Mouse (Mus musculus) limb, embryonic 15.5 days (tissue): ENCODE measurements at regions not wholly inside any gene's neighbourhood (a gene's known extent, or its start where the extent isn't known, plus 50 kb on each side); places are given as distances from the start of the nearest gene placed in this dataset.

ENCODE experiments used
- ATAC-seq: fragments of 200-750 bp; cut with Nextera tagmentation; 2 replicates; pipeline ENCODE4 v1.8.0; 2017; ENCODE audit warnings: low read depth, moderate TSS enrichment; ENCODE audit not compliant: insufficient number of reproducible peaks, low FRiP score, low TSS enrichment
- H3K27ac ChIP-seq: fragments of 300-500 bp; sonication (generic); 2 replicates; pipeline ENCODE4 v1.5.1; 2015; ENCODE audit warnings: moderate library complexity, mild to moderate bottlenecking, inconsistent platforms
- H3K27me3 ChIP-seq: fragments of 300-500 bp; sonication (generic); 2 replicates; pipeline ENCODE4 v1.6.1; 2015; ENCODE audit warnings: inconsistent platforms
- H3K36me3 ChIP-seq: fragments of 300-500 bp; sonication (generic); 2 replicates; pipeline ENCODE4 v1.6.1; 2015; ENCODE audit warnings: inconsistent platforms
- H3K4me1 ChIP-seq: fragments of 300-500 bp; sonication (generic); 2 replicates; pipeline ENCODE4 v1.6.1; 2015; ENCODE audit warnings: inconsistent platforms
- H3K4me2 ChIP-seq: fragments of 300-500 bp; sonication (generic); 2 replicates; pipeline ENCODE4 v1.6.1; 2015; ENCODE audit warnings: mild to moderate bottlenecking, inconsistent platforms
- H3K4me3 ChIP-seq: fragments of 300-500 bp; sonication (generic); 2 replicates; pipeline ENCODE4 v1.5.1; 2015; ENCODE audit warnings: mild to moderate bottlenecking, inconsistent platforms
- H3K9ac ChIP-seq: fragments of 300-500 bp; sonication (generic); 2 replicates; pipeline ENCODE4 v1.6.1; 2015; ENCODE audit warnings: inconsistent platforms
- H3K9me3 ChIP-seq: fragments of 300-500 bp; sonication (generic); 2 replicates; pipeline ENCODE4 v1.6.1; 2016; ENCODE audit warnings: inconsistent platforms
- WGBS: fragments of 180-500 bp; shearing (Covaris S2); methylation state at CpG from one replicate; pipeline ENCODE4 v1.1.7; 2015; 5-methylcytosine and 5-hydroxymethylcytosine counted together

DNA sequence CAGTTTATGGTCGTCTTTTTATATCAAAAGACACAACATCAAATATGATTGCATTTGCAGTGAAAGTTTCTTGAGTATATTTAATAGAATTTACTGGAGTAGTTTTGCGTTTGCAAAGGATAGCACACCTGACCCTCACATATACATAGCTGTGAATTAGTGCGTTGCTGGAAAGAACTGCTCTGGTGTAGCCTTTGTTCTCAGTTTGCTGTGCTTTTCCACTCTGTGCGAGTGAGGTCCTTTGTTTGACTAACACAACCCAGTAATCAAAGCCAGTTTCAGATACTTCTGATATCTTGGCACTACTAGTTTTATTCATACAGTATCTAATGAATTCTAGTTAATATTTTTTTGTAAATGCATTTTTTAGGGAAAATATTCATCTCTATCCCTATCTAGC, 84.7 kb downstream of the Trim52 start:
- Histone ChIP-seq H3K9me3 (no peaks in the 10 kb centered on the region), H3K9ac (no peak overlapping the region), H3K4me2 (no peak overlapping the region), H3K36me3 (no peaks in the 10 kb centered on the region), H3K4me3 (no peak overlapping the region), H3K27ac (no peak overlapping the region), H3K4me1 (no peaks in the 10 kb centered on the region), H3K27me3 (no peaks in the 10 kb centered on the region)
- WGBS, result 76% methylated on average over 4 of the region's 4 CpGs
- no peak for ATAC-seq

DNA sequence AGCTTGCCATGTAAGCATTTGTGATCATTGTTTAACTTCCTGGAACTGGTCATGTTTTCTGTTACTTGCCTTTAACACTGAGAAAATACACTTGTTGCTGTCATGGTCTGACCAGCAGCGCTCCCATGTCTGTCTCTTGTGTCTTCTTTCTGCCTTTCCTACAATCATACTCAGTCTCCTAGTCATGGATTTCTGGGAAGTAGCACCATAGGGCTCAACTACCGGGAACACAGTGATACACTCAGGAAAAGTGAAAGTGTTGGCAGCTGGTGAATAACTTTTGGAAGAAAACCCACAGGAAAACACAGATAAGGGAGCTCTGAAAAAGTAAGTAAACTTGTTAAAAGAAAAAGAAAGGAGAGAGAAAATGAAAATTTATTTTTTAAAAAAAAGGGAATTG, 87.6 kb downstream of the Trim52 start:
- no peaks in the 10 kb centered on the region for H3K36me3 ChIP-seq
- no peak overlapping the region for H3K4me2 ChIP-seq
- no peak overlapping the region for H3K9ac ChIP-seq
- 70% methylated on average over 2 of the region's 2 CpGs for WGBS
- no peaks in the 10 kb centered on the region for H3K9me3 ChIP-seq
- no peak overlapping the region for H3K27ac ChIP-seq
- no peak overlapping the region for H3K4me3 ChIP-seq
- no peaks in the 10 kb centered on the region for H3K27me3 ChIP-seq
- no peaks in the 10 kb centered on the region for H3K4me1 ChIP-seq
- ATAC-seq, result no peak

DNA sequence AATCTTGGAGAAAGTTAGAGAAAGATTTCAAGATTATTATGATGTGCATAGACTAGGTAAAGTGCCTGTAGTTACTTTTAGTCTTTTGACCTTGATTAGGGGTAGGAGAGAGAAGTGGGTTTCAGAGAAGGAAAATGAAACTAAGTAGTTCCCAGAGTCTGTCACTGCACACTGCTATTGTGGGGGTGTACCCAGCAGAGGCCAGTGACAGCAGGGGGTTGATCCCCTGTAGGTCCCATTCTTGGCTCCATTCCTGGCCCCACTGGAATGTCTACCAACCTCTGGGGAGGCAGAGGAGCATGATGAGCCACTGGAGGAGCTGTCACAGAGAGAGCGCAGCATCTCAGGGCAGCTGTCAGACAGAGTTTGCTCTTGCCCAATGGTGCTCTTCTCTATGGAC, 88.1 kb downstream of the Trim52 start:
- Histone ChIP-seq H3K27me3 (no peaks in the 10 kb centered on the region), H3K9ac (no peak overlapping the region), H3K4me2 (no peak overlapping the region), H3K4me1 (no peaks in the 10 kb centered on the region), H3K36me3 (no peaks in the 10 kb centered on the region), H3K4me3 (no peak overlapping the region), H3K27ac (no peak overlapping the region), H3K9me3 (no peaks in the 10 kb centered on the region)
- ATAC-seq, result no peak
- 88% methylated on average over 1 of the region's 1 CpGs for WGBS

DNA sequence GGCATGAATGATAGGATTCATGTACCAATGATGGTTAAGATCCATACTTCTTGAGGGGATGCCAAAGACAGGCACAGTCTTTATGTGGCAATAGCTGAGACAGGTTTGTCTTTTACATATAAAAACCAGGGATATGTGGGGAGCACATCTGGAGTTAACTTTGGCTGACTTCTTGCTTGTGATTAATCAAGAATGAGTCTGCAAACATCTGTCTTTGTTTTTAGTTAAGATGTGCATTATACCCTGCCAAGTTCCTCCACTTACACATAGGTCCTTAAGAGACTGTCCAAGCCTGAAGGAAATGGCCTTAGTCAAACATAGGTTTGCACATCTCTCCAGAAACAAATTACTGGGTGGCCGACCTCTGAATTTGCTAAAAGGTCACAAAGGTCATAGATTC, 91.8 kb downstream of the Trim52 start:
- Histone ChIP-seq H3K36me3 (no peaks in the 10 kb centered on the region), H3K4me2 (no peak overlapping the region), H3K4me1 (no peaks in the 10 kb centered on the region), H3K9ac (no peak overlapping the region), H3K27me3 (no peaks in the 10 kb centered on the region), H3K9me3 (no peaks in the 10 kb centered on the region), H3K4me3 (no peak overlapping the region), H3K27ac (no peak overlapping the region)
- no peak for ATAC-seq
- 36% methylated on average over 1 of the region's 1 CpGs for WGBS

DNA sequence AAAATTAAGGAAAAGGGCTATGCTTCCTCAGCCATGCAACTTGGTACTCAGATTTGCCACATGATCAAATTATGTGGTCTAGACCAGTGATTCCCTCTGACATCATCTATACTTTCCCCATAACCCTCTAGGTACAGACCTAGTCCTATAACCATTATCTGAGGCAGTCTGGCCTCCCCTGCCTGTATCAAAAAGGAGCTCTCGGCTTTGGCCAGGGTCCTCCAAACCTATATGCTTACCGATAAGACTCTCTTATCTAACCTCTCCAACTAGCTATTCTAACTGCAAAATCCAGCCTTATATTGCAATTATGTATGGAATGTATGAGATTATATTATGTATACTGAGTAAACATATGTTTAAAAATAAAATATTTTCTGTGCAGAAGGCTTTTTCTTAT, 93.1 kb downstream of the Trim52 start:
- Histone ChIP-seq H3K9ac (no peak overlapping the region), H3K27ac (no peak overlapping the region), H3K4me1 (no peaks in the 10 kb centered on the region), H3K4me2 (no peak overlapping the region), H3K9me3 (no peaks in the 10 kb centered on the region), H3K36me3 (no peaks in the 10 kb centered on the region), H3K4me3 (no peak overlapping the region), H3K27me3 (no peaks in the 10 kb centered on the region)
- ATAC-seq, result no peak
- WGBS, result 70% methylated on average over 2 of the region's 2 CpGs

DNA sequence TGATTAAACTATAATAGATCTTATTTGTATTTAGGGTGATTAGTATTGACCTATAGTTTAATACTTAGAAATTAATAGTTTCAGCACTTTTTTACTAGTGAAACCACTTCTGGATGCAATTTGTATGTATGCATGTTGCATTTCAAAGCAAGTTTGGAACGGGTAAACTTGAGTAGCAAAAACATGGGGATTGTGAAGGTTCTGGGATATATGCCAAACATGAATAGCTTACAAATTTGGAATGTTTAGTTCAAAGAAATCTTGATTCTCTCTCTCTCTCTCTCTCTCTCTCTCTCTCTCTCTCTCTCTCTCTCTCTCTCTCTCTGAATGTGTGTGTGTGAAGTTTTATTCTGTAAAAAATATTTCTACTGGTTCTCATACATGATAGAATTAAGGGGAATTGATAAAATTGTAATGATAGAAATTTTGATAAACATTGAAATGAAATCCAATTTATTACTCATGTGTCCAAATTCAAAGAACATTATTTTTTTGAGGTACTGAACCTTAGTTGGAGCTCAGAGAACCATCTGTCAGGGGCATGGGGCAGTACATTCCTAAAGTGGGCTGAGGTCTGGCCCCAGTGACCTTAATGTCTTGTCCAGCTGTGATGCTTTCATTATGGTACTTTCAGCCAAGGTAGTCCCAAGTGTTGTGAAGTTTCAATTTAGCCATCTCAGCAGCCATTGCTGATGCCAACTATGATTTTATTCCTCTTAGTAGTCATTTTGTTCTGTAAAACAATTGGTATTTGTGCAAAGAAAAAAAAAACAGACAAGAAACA, 93.7 kb downstream of the Trim52 start:
- Histone ChIP-seq H3K4me3 (no peak overlapping the region), H3K4me2 (no peak overlapping the region), H3K36me3 (no peaks in the 10 kb centered on the region), H3K27ac (no peak overlapping the region), H3K27me3 (no peaks in the 10 kb centered on the region), H3K4me1 (no peaks in the 10 kb centered on the region), H3K9me3 (no peaks in the 10 kb centered on the region), H3K9ac (no peak overlapping the region)
- no peak for ATAC-seq
- WGBS, result 17% methylated on average over 1 of the region's 1 CpGs

DNA sequence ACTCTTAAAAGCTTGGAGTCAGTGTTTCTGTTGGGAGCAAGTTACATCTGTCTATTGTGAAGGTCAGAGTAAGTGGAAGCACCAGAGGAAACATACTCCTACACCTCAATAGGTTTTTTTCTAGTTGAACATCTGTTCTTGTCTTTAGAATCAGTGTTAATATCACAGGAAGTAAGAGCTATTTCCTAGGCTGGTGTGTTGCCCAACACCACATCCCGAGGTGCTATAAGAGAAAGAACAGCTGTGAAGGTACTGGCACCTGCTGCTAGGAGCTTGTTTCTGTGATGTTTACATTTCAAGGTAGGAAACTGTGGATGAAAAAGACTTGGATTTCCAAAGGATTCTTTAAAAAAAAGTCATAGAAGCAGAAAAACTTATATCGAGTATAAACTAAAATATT, 105.1 kb downstream of the Trim52 start:
- WGBS, result 52% methylated on average over 2 of the region's 2 CpGs
- Histone ChIP-seq H3K27me3 (no peaks in the 10 kb centered on the region), H3K27ac (no peak overlapping the region), H3K4me2 (no peak overlapping the region), H3K9ac (no peak overlapping the region), H3K4me1 (no peaks in the 10 kb centered on the region), H3K9me3 (no peaks in the 10 kb centered on the region), H3K36me3 (no peaks in the 10 kb centered on the region), H3K4me3 (no peak overlapping the region)
- no peak for ATAC-seq

DNA sequence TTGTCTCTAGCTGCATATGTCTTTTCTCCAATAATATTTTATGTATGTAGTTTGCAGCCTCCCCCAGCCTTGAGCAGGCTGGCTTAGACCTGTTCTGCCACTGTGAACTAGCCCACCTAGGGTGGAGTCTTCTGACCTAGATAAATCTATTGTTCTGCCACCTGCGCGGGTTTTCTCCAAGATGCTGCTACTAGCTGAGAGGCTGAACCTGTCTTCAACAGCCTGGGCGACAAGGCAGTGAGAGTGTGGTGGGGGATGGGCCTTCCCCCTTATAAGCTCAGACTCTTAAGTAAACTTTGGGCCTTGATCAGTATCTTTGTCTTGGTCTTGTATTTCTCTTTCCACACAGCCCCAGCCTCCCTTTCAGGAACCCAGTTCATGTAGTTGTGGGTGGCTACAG, 111.7 kb downstream of the Trim52 start:
- Histone ChIP-seq H3K36me3 (no peaks in the 10 kb centered on the region), H3K9me3 (no peaks in the 10 kb centered on the region), H3K27ac (no peak overlapping the region), H3K27me3 (no peaks in the 10 kb centered on the region), H3K4me1 (no peaks in the 10 kb centered on the region), H3K4me3 (no peak overlapping the region), H3K4me2 (no peak overlapping the region), H3K9ac (no peak overlapping the region)
- no peak for ATAC-seq
- 92% methylated on average over 3 of the region's 3 CpGs for WGBS

DNA sequence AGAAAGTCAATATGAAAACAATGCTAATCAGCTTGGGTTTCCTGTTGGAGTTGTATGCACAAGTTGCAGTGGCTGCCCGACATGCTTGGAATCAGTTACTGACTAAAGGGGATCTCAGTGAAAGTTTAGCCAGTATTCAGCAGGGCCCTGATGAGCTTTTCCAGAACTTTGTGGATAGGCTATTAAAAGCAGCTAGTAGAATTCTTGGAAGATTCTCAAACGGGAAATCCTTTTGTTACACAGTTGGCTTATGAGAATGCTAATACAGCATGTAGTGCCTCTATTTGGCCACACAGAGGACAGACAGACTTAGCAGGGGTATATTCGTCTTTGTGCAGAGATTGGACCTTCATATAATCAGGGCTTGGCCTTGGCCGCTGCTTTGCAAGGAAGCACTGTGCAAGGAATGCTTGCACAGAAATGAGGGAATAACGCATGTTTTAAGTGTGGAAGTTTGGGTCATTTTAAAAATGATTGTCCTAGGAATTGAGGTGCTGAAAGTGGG, 113.3 kb downstream of the Trim52 start:
- Histone ChIP-seq H3K27me3 (no peaks in the 10 kb centered on the region), H3K36me3 (no peaks in the 10 kb centered on the region), H3K4me2 (no peak overlapping the region), H3K9ac (no peak overlapping the region), H3K4me3 (no peak overlapping the region), H3K4me1 (no peaks in the 10 kb centered on the region), H3K9me3 (no peaks in the 10 kb centered on the region), H3K27ac (no peak overlapping the region)
- ATAC-seq, result no peak
- 72% methylated on average over 5 of the region's 5 CpGs for WGBS

DNA sequence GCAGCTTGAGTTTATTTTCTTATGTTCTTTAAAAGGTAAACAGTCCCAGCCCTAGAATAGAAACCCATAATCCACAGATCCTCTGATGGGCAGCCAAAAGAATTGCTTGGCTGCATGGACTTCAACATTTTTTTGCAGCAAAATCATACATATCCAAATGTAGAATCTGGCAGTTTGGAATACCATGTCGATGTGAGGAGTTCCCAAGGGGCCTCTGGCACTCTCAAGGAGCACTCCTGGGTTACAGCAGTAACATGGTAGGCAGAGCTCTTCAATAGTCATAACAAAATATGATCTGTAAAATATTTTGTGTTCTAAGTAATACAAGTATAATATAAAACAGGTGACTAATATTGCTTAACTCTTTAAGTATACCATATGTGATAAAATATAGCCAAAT, 119.4 kb downstream of the Trim52 start:
- no peak overlapping the region for H3K4me3 ChIP-seq
- WGBS, result 38% methylated on average over 1 of the region's 1 CpGs
- no peak for ATAC-seq

DNA sequence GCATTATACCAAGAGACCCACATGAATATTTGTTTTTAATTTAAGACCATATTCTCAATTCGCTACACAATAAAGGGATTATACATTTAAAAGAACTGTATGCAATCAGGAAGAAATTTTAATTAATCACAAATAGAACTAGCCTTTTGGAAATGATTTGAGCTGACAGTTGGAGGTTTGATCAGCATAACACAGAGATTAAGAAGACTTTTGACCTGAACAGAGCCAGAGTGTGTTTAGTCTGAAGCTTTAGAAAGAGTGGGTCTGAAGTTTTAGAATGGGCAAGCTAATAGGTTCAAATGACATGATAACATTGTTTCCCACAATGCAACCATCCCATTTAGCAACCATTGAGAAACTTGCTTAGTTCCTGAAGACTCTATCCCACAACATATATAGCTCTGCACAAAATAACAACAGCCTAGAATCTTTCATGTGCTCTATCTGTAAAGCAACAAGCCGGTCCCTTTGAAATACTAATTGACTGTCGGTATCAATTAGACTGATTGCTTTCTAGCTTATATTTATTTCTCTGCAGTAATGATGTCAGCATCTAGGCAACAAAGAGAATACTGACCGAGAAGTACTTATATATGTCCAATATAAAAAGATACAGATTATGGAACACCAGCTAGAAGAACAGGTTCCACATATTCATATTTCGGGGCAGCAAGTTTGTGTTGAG, 135.9 kb downstream of the Trim52 start:
- no peak overlapping the region for H3K4me3 ChIP-seq
- H3K9ac ChIP-seq, result no peak overlapping the region
- no peaks in the 10 kb centered on the region for H3K4me1 ChIP-seq
- H3K36me3 ChIP-seq, result no peaks in the 10 kb centered on the region
- WGBS, result 88% methylated on average over 5 of the region's 5 CpGs
- H3K9me3 ChIP-seq, result no peaks in the 10 kb centered on the region
- H3K4me2 ChIP-seq, result no peak overlapping the region
- no peaks in the 10 kb centered on the region for H3K27me3 ChIP-seq
- no peak for ATAC-seq
- H3K27ac ChIP-seq, result no peak overlapping the region

More for the DNA sequence above, 119.4 kb downstream of the Trim52 start:
- H3K4me1 ChIP-seq, result no peaks in the 10 kb centered on the region
- H3K9ac ChIP-seq, result no peak overlapping the region
- H3K27ac ChIP-seq, result no peak overlapping the region
- no peaks in the 10 kb centered on the region for H3K9me3 ChIP-seq
- H3K27me3 ChIP-seq, result no peaks in the 10 kb centered on the region
- H3K4me2 ChIP-seq, result no peak overlapping the region
- H3K36me3 ChIP-seq, result no peaks in the 10 kb centered on the region

DNA sequence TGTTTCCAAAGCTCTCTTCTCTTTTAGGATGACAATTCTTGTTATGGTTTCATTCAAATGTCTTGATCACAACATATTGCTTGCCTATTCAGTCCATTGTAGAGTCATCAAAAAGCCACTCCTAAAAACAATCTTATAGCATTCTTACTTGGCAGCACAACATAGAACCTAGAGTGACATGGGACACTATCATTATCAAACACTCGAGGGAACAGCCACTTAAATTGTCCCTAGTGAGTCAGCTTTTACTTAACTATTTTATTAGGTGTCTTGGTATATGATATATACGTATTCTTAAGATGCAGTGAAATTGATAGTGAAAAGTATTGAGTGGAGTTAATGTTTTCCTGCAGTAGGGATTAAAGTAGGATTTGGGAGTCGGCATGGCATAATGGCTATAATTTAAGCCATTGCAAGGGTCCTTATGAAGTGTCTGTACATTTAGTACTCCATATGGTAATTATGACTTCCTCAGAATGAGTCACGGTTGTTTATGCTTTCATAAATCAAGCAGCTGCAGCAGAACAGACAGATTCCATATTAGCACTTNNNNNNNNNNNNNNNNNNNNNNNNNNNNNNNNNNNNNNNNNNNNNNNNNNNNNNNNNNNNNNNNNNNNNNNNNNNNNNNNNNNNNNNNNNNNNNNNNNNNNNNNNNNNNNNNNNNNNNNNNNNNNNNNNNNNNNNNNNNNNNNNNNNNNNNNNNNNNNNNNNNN, 153.6 kb downstream of the Trim52 start:
- H3K9ac ChIP-seq, result no peak overlapping the region
- no peak overlapping the region for H3K4me3 ChIP-seq
- H3K27me3 ChIP-seq, result no peaks in the 10 kb centered on the region
- ATAC-seq, result no peak
- no peaks in the 10 kb centered on the region for H3K36me3 ChIP-seq
- no peak overlapping the region for H3K4me2 ChIP-seq
- no peaks in the 10 kb centered on the region for H3K4me1 ChIP-seq
- H3K27ac ChIP-seq, result no peak overlapping the region
- WGBS, result 11% methylated on average over 4 of the region's 4 CpGs
- H3K9me3 ChIP-seq, result no peaks in the 10 kb centered on the region
